Mouse (Mus musculus) midbrain, postnatal 0 days (tissue): ENCODE measurements around the gene Coil. TPM values are rescaled to one million over a fixed set of nuclear protein-coding genes. Genes with fewer than 3 reads are reported as not detected.

ENCODE experiments used
- ATAC-seq: fragments of 200-750 bp; cut with Nextera tagmentation; 2 replicates; pipeline ENCODE4 v1.8.0; 2017; ENCODE audit warnings: moderate number of reproducible peaks, mild to moderate bottlenecking, moderate TSS enrichment, moderate library complexity; ENCODE audit not compliant: low FRiP score
- DNase-seq: peaks from one replicate; pipeline ENCODE4 v3.0.0-alpha.2; 2015; ENCODE audit warnings: low spot score
- H3K27ac ChIP-seq: fragments of 300-500 bp; sonication (generic); 2 replicates; pipeline ENCODE4 v1.5.1; 2014; ENCODE audit warnings: low read depth, mild to moderate bottlenecking, low read length, mixed read lengths
- H3K27me3 ChIP-seq: fragments of 300-500 bp; sonication (generic); 2 replicates; pipeline ENCODE4 v1.6.1; 2014; ENCODE audit warnings: low read length, control low read depth, mixed read lengths; ENCODE audit not compliant: insufficient read depth
- H3K36me3 ChIP-seq: fragments of 300-500 bp; sonication (generic); 2 replicates; pipeline ENCODE4 v1.6.1; 2014; ENCODE audit warnings: low read length, control low read depth, mixed read lengths; ENCODE audit not compliant: insufficient read depth
- H3K4me1 ChIP-seq: fragments of 300-500 bp; sonication (generic); 2 replicates; pipeline ENCODE4 v1.6.1; 2014; ENCODE audit warnings: mild to moderate bottlenecking, control low read depth, antibody characterized with exemption, low read length, mixed read lengths; ENCODE audit not compliant: insufficient read depth
- H3K4me2 ChIP-seq: fragments of 300-500 bp; sonication (generic); 2 replicates; pipeline ENCODE4 v1.6.1; 2014; ENCODE audit warnings: low read depth, mild to moderate bottlenecking, low read length, mixed read lengths; ENCODE audit not compliant: poor library complexity, severe bottlenecking
- H3K4me3 ChIP-seq: fragments of 300-500 bp; sonication (generic); 2 replicates; pipeline ENCODE4 v1.5.1; 2014; ENCODE audit warnings: low read depth, mild to moderate bottlenecking, low read length, moderate library complexity
- H3K9ac ChIP-seq: fragments of 300-500 bp; sonication (generic); replicated peaks from 2 replicates; pipeline ENCODE4 v1.6.1; 2014; ENCODE audit warnings: mild to moderate bottlenecking, low read length, moderate library complexity, mixed read lengths; ENCODE audit not compliant: poor library complexity, severe bottlenecking
- H3K9me3 ChIP-seq: fragments of 300-500 bp; sonication (generic); 2 replicates; pipeline ENCODE4 v1.6.1; 2016; ENCODE audit warnings: low read length, control low read depth
- CTCF ChIP-seq: IDR thresholded peaks from 2 replicates; pipeline ENCODE4 v1.5.1; 2016; ENCODE audit warnings: antibody characterized with exemption, mild to moderate bottlenecking
- WGBS: fragments of 180-500 bp; shearing (Covaris S2); extraction: QIAGEN DNeasy Blood & Tissue Kit; methylation state at CpG from one replicate; pipeline ENCODE4 v1.1.7; 2014; 5-methylcytosine and 5-hydroxymethylcytosine counted together
- polyA plus RNA-seq: library from polyadenylated mRNA; unstranded; fragments of >200 nt; fragmentation: Nextera tagmentation; extraction: Ambion mirVana; gene quantifications from 2 replicates; pipeline ENCODE4 v1.2.1, GENCODE M21; 2015
- total RNA-seq: library from RNA; depleted of rRNA; stranded (reverse); fragments of >200 nt; gene quantifications from 2 replicates; pipeline ENCODE4 v1.2.3, GENCODE M21; 2014

The Coil gene
- total and polyA plus RNA-seq, 2 experiments from 2014 or later: 28.8 to 35.1 TPM

- DNase-seq: peak; percentile 63
- H3K9ac ChIP-seq: peak within 1 kb of the TSS; percentile 44; the same call in 1 of the 2 replicates
- H3K4me3 ChIP-seq: peak within 1 kb of the TSS; percentile 35
- H3K27me3 ChIP-seq: peaks cover 18% of the 10 kb centered on the region
- H3K27ac ChIP-seq: no peak within 1 kb of the TSS; the same call in 1 of the 2 replicates
- H3K36me3 ChIP-seq: no peaks in the 10 kb centered on the region
- no peaks in the 10 kb centered on the region for H3K4me1 ChIP-seq
- WGBS: 6% methylated on average over 48 of the region's 48 CpGs
- no peaks in the 10 kb centered on the region for H3K9me3 ChIP-seq
- peak within 1 kb of the TSS; percentile 44 for H3K4me2 ChIP-seq
- peak; percentile 20; the same call in 1 of the 2 replicates for ATAC-seq
- no peak for TF ChIP-seq CTCF
These were observed 29.1 kb downstream of the Coil start, which contains the start of gene Trim25 for GRCm38 (mm10) chr11:88998974-88999722. Gene Trim25 (plus strand): TSS chr11:88999376.

DNA sequence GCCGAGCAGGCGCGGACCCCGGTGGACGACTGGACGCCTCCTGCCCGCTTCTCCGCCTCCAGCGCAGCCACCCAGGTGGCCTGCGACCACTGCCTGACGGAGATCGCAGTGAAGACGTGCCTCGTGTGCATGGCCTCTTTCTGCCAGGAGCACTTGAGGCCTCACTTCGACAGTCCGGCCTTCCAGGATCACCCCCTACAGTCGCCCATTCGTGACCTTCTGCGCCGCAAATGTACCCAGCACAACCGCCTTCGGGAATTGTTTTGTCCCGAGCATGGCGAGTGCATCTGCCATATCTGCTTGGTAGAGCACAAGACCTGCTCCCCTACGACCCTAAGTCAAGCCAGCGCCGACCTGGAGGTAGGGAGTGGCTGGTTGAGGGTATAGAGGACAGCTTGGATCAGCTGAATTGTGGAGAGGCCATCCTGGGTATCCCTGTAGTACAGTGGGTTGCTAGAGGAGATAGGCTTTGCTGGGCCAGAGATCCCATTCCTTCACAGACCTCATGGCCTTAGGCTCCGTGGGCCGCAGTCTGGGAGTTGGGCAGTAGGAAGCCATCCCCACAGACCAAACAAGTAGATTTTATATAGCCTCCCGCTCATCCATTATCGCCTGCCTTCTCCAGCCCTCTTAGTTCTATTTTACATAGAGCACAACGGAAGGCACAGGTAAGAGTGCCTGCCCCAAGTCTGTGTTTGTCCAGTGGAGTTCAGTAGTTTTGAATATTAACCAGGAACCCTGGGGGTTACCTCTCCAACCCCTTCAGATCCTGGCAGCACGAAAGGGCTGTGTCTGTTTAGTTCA is 29.9 kb downstream of the Coil start:
- no peak for TF ChIP-seq CTCF
- peak; percentile 27; the same call in 1 of the 2 replicates for ATAC-seq
- DNase-seq: no peak

GRCm38 (mm10) chr11:89000527-89000819 is 30.4 kb downstream of the Coil start:
- H3K27ac ChIP-seq: no peak overlapping the region
- H3K9me3 ChIP-seq: no peaks in the 10 kb centered on the region
- peaks cover 18% of the 10 kb centered on the region for H3K27me3 ChIP-seq
- H3K4me1 ChIP-seq: no peaks in the 10 kb centered on the region
- peak overlapping the region; percentile 35; the same call in 1 of the 2 replicates for H3K4me3 ChIP-seq
- no peak for TF ChIP-seq CTCF
- DNase-seq (no peak), ATAC-seq (no peak)
- H3K36me3 ChIP-seq: no peaks in the 10 kb centered on the region
- H3K9ac ChIP-seq: no peak overlapping the region
- H3K4me2 ChIP-seq: peak overlapping the region; percentile 44

More for the DNA sequence above, 29.9 kb downstream of the Coil start:
- WGBS: 31% methylated on average over 33 of the region's 33 CpGs
- Histone ChIP-seq H3K9me3 (no peaks in the 10 kb centered on the region), H3K4me2 (peak overlapping the region; percentile 44), H3K9ac (peak overlapping the region; percentile 44; the same call in 1 of the 2 replicates), H3K36me3 (no peaks in the 10 kb centered on the region), H3K27ac (no peak overlapping the region; the same call in 1 of the 2 replicates), H3K4me3 (peak overlapping the region; percentile 35), H3K4me1 (no peaks in the 10 kb centered on the region), H3K27me3 (peaks cover 18% of the 10 kb centered on the region)

DNA sequence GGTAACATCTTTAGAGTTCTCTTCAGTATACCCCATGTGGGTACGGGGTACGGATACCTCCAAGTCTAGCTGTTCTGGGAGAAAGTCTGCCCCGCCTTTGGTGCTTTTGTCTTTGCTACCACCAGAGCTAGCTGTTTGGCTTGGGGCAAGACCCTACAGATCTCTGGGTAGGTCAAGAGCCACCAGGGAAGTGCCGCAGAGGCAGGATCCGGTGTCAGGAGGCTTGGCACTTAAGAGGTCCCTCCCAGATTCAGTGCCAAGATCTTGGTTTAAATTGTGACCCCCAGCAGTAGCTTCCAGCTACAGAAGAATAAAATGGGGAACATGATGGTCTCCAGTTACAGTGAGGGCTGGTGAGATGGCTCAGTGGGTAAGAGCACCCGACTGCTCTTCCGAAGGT is 31.5 kb downstream of the Coil start:
- Histone ChIP-seq H3K4me3 (no peak overlapping the region), H3K4me1 (no peaks in the 10 kb centered on the region), H3K27me3 (peaks cover 18% of the 10 kb centered on the region), H3K9ac (no peak overlapping the region), H3K36me3 (no peaks in the 10 kb centered on the region), H3K27ac (no peak overlapping the region), H3K4me2 (no peak overlapping the region), H3K9me3 (no peaks in the 10 kb centered on the region)
- no peak for TF ChIP-seq CTCF
- WGBS: 96% methylated on average over 7 of the region's 7 CpGs
- ATAC-seq: no peak
- DNase-seq: no peak

GRCm38 (mm10) chr11:89002068-89002467 is 32.0 kb downstream of the Coil start:
- H3K27me3 ChIP-seq: peaks cover 18% of the 10 kb centered on the region
- H3K4me1 ChIP-seq: no peaks in the 10 kb centered on the region
- TF ChIP-seq CTCF: no peak
- H3K27ac ChIP-seq: no peak overlapping the region
- no peaks in the 10 kb centered on the region for H3K9me3 ChIP-seq
- 95% methylated on average over 5 of the region's 5 CpGs for WGBS
- ATAC-seq (no peak), DNase-seq (no peak)
- H3K9ac ChIP-seq: no peak overlapping the region
- H3K4me2 ChIP-seq: no peak overlapping the region
- H3K4me3 ChIP-seq: no peak overlapping the region
- H3K36me3 ChIP-seq: no peaks in the 10 kb centered on the region

GRCm38 (mm10) chr11:89002621-89003020 is 32.6 kb downstream of the Coil start:
- H3K9ac ChIP-seq: no peak overlapping the region
- H3K9me3 ChIP-seq: no peaks in the 10 kb centered on the region
- no peaks in the 10 kb centered on the region for H3K36me3 ChIP-seq
- no peak overlapping the region for H3K4me3 ChIP-seq
- DNase-seq (peak; percentile 49), ATAC-seq (no peak)
- peaks cover 18% of the 10 kb centered on the region for H3K27me3 ChIP-seq
- no peaks in the 10 kb centered on the region for H3K4me1 ChIP-seq
- peak overlapping the region; percentile 28; the same call in 1 of the 2 replicates for H3K4me2 ChIP-seq
- H3K27ac ChIP-seq: no peak overlapping the region
- no peak for TF ChIP-seq CTCF
- 78% methylated on average over 5 of the region's 5 CpGs for WGBS
